In the genomic region with DNA sequence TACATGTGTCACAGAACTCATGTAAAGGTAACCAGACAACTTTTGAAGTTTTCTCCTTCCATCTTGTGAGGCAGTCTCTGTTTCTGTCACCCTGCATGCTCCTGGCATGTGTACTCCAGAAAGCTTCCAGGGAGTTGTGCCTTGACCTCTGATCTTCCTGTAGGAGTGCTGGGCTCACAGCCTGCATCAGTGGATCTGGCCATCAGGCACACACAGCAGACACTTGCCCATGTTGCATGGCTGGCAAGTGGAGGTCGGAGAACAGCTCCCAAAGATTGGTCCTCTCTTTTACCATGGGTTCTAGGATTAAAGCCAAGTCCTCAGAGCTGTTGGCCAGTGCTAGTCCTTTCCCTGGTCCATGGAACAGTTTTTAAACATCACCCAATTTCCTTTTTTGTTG, we compare ENCODE assay signal across 12 mouse cellular contexts. TPM values are rescaled to one million over a fixed set of nuclear protein-coding genes. Genes with fewer than 3 reads are reported as not detected.
A peak's percentile ranks its signal among the peaks of the same experiment; 100 is the strongest.
DNase-seq lines count a peak whose midpoint lies in the region; ATAC-seq and TF ChIP-seq lines count a peak whose summit lies in the region.
"Had no signal": no experiment of that assay in that cellular context is flagged by ENCODE, and none has a peak within 500 bp of the region (broad histone marks: within the 10 kb centered on the region; RNA-seq: fewer than 3 reads in every experiment).

No protein-coding gene starts in this region.

- H3K36me3 ChIP-seq in kidney, embryonic 14.5 days (ENCODE audit: control insufficient read depth, insufficient read depth, low read length), result no peaks in the 10 kb centered on the region
- H3K36me3 ChIP-seq: forebrain, embryonic 12.5 days had no signal

- H3K4me1 ChIP-seq in cerebellum, adult 2 months (ENCODE audit: control insufficient read depth, insufficient read depth, low read length), result peaks cover 3% of the 10 kb centered on the region
- peaks cover 25% of the 10 kb centered on the region for H3K4me1 ChIP-seq in kidney, embryonic 14.5 days (ENCODE audit: control insufficient read depth, insufficient read depth, low read length)

- no peak for ATAC-seq in kidney, embryonic 14.5 days (ENCODE audit: low FRiP score, low TSS enrichment)
- ATAC-seq: midbrain, embryonic 13.5 days had no signal

- no peaks in the 10 kb centered on the region for H3K9me3 ChIP-seq in kidney, embryonic 14.5 days (ENCODE audit: control insufficient read depth, low read length)
- H3K9me3 ChIP-seq: embryonic facial prominence, embryonic 13.5 days; forebrain, embryonic 12.5 days; limb, embryonic 10.5 days; midbrain, embryonic 13.5 days had no signal

- WGBS in cerebellum, adult 2 months, result 10% methylated on average over 1 of the region's 1 CpGs
- WGBS in kidney, embryonic 14.5 days, result 86% methylated on average over 1 of the region's 1 CpGs

- peak; percentile 34 to 44 for DNase-seq in cerebellum, adult 2 months
- DNase-seq in cerebellum, adult 8-10 months, result no peak
- DNase-seq in kidney, adult 11 months, result no peak
- peak; percentile 34 for DNase-seq in lung, postnatal 36 days
- no peak for DNase-seq in lung, postnatal 25 days (ENCODE audit: low spot score)
- peak; percentile 25 for DNase-seq in skeletal muscle tissue, adult 2 months (ENCODE audit: low read depth, low spot score)
- DNase-seq: gastrocnemius, postnatal 10 days had no signal

- TF ChIP-seq POLR2A in cerebellum, adult 2 months (IDR thresholded peaks at IDR 0.05; ENCODE audit: borderline replicate concordance, insufficient read depth, low read length), result no peak

- no peak overlapping the region for H3K27ac ChIP-seq in cerebellum, adult 2 months (ENCODE audit: insufficient read depth, low read length)
- H3K27ac ChIP-seq in kidney, embryonic 14.5 days (ENCODE audit: low read depth, low read length), result peak overlapping the region; percentile 32; the same call in 1 of the 2 replicates
- H3K27ac ChIP-seq: embryonic facial prominence, embryonic 13.5 days; forebrain, embryonic 12.5 days; limb, embryonic 10.5 days; midbrain, embryonic 13.5 days had no signal

- H3K9ac ChIP-seq in kidney, embryonic 14.5 days (ENCODE audit: low read depth, low read length), result no peak overlapping the region
- H3K9ac ChIP-seq: embryonic facial prominence, embryonic 13.5 days; forebrain, embryonic 12.5 days; midbrain, embryonic 13.5 days had no signal

- H3K4me2 ChIP-seq in kidney, embryonic 14.5 days (replicated peaks; ENCODE audit: low read depth, low read length), result no peak overlapping the region
- H3K4me2 ChIP-seq: embryonic facial prominence, embryonic 13.5 days; forebrain, embryonic 12.5 days; midbrain, embryonic 13.5 days had no signal

- TF ChIP-seq CTCF in cerebellum, adult 2 months (IDR thresholded peaks at IDR 0.05; ENCODE audit: borderline replicate concordance, insufficient read depth, low read depth, low read length), result no peak

- no peak overlapping the region for H3K4me3 ChIP-seq in cerebellum, adult 2 months (replicated peaks; ENCODE audit: insufficient read depth, low read depth, low read length)
- no peak overlapping the region for H3K4me3 ChIP-seq in kidney, embryonic 14.5 days (ENCODE audit: low read length)
- H3K4me3 ChIP-seq: embryonic facial prominence, embryonic 13.5 days; forebrain, embryonic 12.5 days; limb, embryonic 10.5 days; midbrain, embryonic 13.5 days had no signal

- H3K27me3 ChIP-seq in cerebellum, adult 2 months (ENCODE audit: control insufficient read depth, insufficient read depth, low read length), result no peaks in the 10 kb centered on the region
- H3K27me3 ChIP-seq in kidney, embryonic 14.5 days (ENCODE audit: control insufficient read depth, insufficient read depth, low read length), result no peaks in the 10 kb centered on the region
- H3K27me3 ChIP-seq: embryonic facial prominence, embryonic 13.5 days; forebrain, embryonic 12.5 days; midbrain, embryonic 13.5 days had no signal

RNA-seq across cellular contexts. Expression of a gene that starts 44.2 kb away (rescaled TPM):
- 59.7 and 63.4 TPM in 2 replicates for polyA plus RNA-seq in cerebellum, adult 2 months (2012; rRNA removed)
- polyA plus RNA-seq in kidney, embryonic 14.5 days (2014; fragmentation: Nextera tagmentation; extraction: Ambion mirVana), result 39.9 and 64.3 TPM in 2 replicates

RNA-seq across cellular contexts. Expression of a gene that starts 44.7 kb away (rescaled TPM):
- 29.8 and 32.2 TPM in 2 replicates for polyA plus RNA-seq in cerebellum, adult 2 months (2012; rRNA removed)
- polyA plus RNA-seq in kidney, embryonic 14.5 days (2014; fragmentation: Nextera tagmentation; extraction: Ambion mirVana), result 18.4 and 23.1 TPM in 2 replicates

Comparison
In these comparisons a context has a peak if more than half of its experiments do, and no peak if none do; other contexts are left out.
1. DNase-seq: peak in cerebellum, adult 2 months (2 of 2), lung, postnatal 36 days (single experiment) and skeletal muscle tissue, adult 2 months (single experiment); none in cerebellum, adult 8-10 months (single experiment), kidney, adult 11 months (single experiment) and lung, postnatal 25 days (single experiment).